In genomic region chr7:80587684-80588083, GRCm38 (mm10) we compare ENCODE assay signal across 7 mouse cellular contexts. TPM values are rescaled to one million over a fixed set of nuclear protein-coding genes. Genes with fewer than 3 reads are reported as not detected.
DNase-seq lines count a peak whose midpoint lies in the region; ATAC-seq lines count a peak whose summit lies in the region.

No protein-coding gene starts in this region.

- peak; percentile 66 for DNase-seq in cerebellum, adult 11-12 months
- DNase-seq in embryo, embryonic 10.5 days (ENCODE audit: low spot score), result peak; percentile 42
- DNase-seq in lung, postnatal 4 days, result peak; percentile 20 to 55
- DNase-seq in thymus, postnatal 10 days (ENCODE audit: low spot score in 2 of 2), result no peak
- DNase-seq in spleen, postnatal 4 days (ENCODE audit: low spot score in 2 of 2), result no peak

- no peaks in the 10 kb centered on the region for H3K9me3 ChIP-seq in hindbrain, embryonic 13.5 days

- peak overlapping the region; percentile 56 for H3K9ac ChIP-seq in hindbrain, embryonic 13.5 days

- peak overlapping the region; percentile 39 for H3K4me2 ChIP-seq in hindbrain, embryonic 13.5 days

- H3K36me3 ChIP-seq in hindbrain, embryonic 13.5 days, result peaks cover 44% of the 10 kb centered on the region

- peaks cover 17% of the 10 kb centered on the region for H3K4me1 ChIP-seq in hindbrain, embryonic 13.5 days (replicated peaks)

- ATAC-seq in hindbrain, embryonic 13.5 days (ENCODE audit: low FRiP score), result no peak
- no peak for ATAC-seq in activated CD4-positive, CD25-positive, alpha-beta regulatory T cell, adult 4 months

- 27% methylated on average over 10 of the region's 10 CpGs for WGBS in hindbrain, embryonic 13.5 days

- H3K27ac ChIP-seq in hindbrain, embryonic 13.5 days, result 0 out of 2 replicates have a peak overlapping the region, but pooled peaks have one; percentile 35

- H3K27me3 ChIP-seq in hindbrain, embryonic 13.5 days, result no peaks in the 10 kb centered on the region

- no peak overlapping the region for H3K4me3 ChIP-seq in hindbrain, embryonic 13.5 days

RNA-seq across cellular contexts. Expression of gene Blm, which starts 52.8 kb away (rescaled TPM):
- polyA plus RNA-seq in hindbrain, embryonic 13.5 days (2015; fragmentation: Nextera tagmentation; extraction: Ambion mirVana), result 11.3 and 13.5 TPM in 2 replicates
- polyA plus RNA-seq in activated CD4-positive, CD25-positive, alpha-beta regulatory T cell, adult 4 months (2017; shearing (Covaris generic)), result 1 to 10 TPM; 7.6 to 8.5 TPM

Comparison
In these comparisons a context has a peak if more than half of its experiments do, and no peak if none do; other contexts are left out.
1. DNase-seq: peak in cerebellum, adult 11-12 months (single experiment), embryo, embryonic 10.5 days (single experiment) and lung, postnatal 4 days (2 of 2); none in thymus, postnatal 10 days (0 of 2) and spleen, postnatal 4 days (0 of 2).